Mouse (Mus musculus) thymus, adult 2 months (tissue): Measurements from ENCODE around the gene Fam166a.

ENCODE experiments used
- CTCF ChIP-seq: fragments of 200-500 bp; IDR thresholded peaks from 2 replicates; pipeline ENCODE4 v1.5.1; 2012; ENCODE audit warnings: mild to moderate bottlenecking, control low read depth, low read length, moderate library complexity, borderline replicate concordance; ENCODE audit not compliant: control insufficient read depth, poor library complexity, insufficient read depth; ENCODE audit errors: extremely low read depth
- POLR2A ChIP-seq: fragments of 200-500 bp; IDR thresholded peaks from 2 replicates; pipeline ENCODE4 v1.6.1; 2012; ENCODE audit warnings: mild to moderate bottlenecking, low read length, control low read depth, moderate library complexity; ENCODE audit not compliant: control insufficient read depth, poor library complexity, insufficient read depth; ENCODE audit errors: extremely low read depth

DNA sequence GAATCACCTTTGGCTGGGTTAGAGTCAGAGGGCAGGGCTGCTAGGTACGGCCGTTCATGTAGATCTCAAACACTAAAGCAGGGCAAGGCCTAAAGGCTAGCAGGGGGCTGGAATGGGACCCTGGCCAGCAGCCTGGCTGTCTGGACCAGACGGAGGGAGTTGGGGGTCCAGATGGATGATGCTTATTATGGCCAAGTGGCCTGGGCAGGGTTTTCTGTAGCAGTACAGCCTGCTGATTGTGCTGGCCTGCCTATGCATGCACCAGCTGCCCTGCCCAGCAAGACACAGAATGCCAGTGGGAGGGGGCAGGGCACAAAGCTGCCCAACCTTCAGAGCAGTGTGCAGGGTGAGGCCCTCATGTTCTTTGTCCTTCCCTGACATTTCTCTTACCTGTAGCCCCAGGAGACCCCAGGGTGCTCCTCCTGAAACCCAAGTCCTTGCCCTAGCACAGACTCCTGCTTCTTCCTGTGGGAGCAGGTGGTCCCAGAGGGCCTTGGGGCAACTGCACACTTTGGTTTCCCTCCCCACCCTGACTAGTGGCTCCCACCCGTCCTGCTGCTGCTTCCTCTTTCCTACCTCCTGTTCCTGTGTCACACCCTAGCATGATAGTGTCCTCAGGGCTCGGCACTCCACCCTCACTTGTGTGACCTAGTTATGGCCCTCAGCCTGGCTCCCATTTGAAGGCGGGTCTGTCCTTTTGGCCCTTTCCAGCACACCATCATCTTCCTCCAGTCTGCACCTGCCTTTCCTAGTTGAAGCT lies 47.5 kb downstream of the Fam166a start:
- no peak for TF ChIP-seq CTCF
- no peak for TF ChIP-seq POLR2A
